Comparison of ENCODE assay signal across 11 mouse cellular contexts in the genomic region with DNA sequence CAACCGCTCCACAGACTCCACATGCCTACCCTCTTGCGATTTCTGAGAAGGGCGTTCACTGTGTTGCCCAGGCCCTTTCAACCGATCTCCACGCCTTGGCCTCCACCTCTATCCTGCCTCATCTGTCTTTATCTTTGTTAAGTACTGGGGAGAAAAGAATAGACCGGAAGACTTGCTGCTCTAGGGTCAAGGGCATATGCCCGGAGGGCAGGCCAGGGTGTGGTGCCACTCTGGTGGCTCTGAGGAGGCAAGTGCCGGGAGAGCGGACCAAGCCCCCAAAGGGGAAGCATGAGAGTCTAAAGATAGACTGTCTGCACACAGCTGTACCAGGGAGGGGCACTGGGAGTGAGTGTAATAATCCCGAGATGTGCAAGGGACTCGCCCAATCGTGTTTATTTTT. TPM values are rescaled to one million over a fixed set of nuclear protein-coding genes. Genes with fewer than 3 reads are reported as not detected.
A peak's percentile ranks its signal among the peaks of the same experiment; 100 is the strongest.
DNase-seq lines count a peak whose midpoint lies in the region; ATAC-seq and TF ChIP-seq lines count a peak whose summit lies in the region.
"Had no signal": no experiment of that assay in that cellular context is flagged by ENCODE, and none has a peak within 500 bp of the region (broad histone marks: within the 10 kb centered on the region; RNA-seq: fewer than 3 reads in every experiment).

No protein-coding gene starts in this region.

- H3K27me3 ChIP-seq in intestine, embryonic 15.5 days (replicated peaks): no peaks in the 10 kb centered on the region
- no peaks in the 10 kb centered on the region for H3K27me3 ChIP-seq in intestine, postnatal 0 days (replicated peaks; ENCODE audit: control insufficient read depth, insufficient read depth, low read length)
- no peaks in the 10 kb centered on the region for H3K27me3 ChIP-seq in limb, embryonic 10.5 days (ENCODE audit: low read depth, poor library complexity, severe bottlenecking)
- H3K27me3 ChIP-seq: embryonic facial prominence, embryonic 15.5 days had no signal

- no peak overlapping the region for H3K4me2 ChIP-seq in intestine, embryonic 15.5 days (replicated peaks)
- no peak overlapping the region for H3K4me2 ChIP-seq in intestine, postnatal 0 days (replicated peaks; ENCODE audit: low read depth)
- H3K4me2 ChIP-seq: embryonic facial prominence, embryonic 15.5 days had no signal

- H3K36me3 ChIP-seq in intestine, embryonic 15.5 days: no peaks in the 10 kb centered on the region
- no peaks in the 10 kb centered on the region for H3K36me3 ChIP-seq in intestine, postnatal 0 days (ENCODE audit: control insufficient read depth, insufficient read depth)
- H3K36me3 ChIP-seq in limb, embryonic 10.5 days: no peaks in the 10 kb centered on the region
- H3K36me3 ChIP-seq: embryonic facial prominence, embryonic 15.5 days had no signal

- 0 out of 2 replicates have a peak, but pooled peaks cover 12% of the 10 kb centered on the region for H3K4me1 ChIP-seq in intestine, embryonic 15.5 days (replicated peaks)
- 0 out of 2 replicates have a peak, but pooled peaks cover 5% of the 10 kb centered on the region for H3K4me1 ChIP-seq in intestine, postnatal 0 days (replicated peaks; ENCODE audit: control insufficient read depth, insufficient read depth, low read length)
- H3K4me1 ChIP-seq in limb, embryonic 10.5 days: peaks cover 43% of the 10 kb centered on the region

- H3K9ac ChIP-seq in intestine, embryonic 15.5 days: no peak overlapping the region
- H3K9ac ChIP-seq in intestine, postnatal 0 days (ENCODE audit: low read depth, low read length): no peak overlapping the region
- H3K9ac ChIP-seq: embryonic facial prominence, embryonic 15.5 days had no signal

- peak; percentile 100 for DNase-seq in ES-CJ7 (ENCODE audit: low read depth, low spot score)
- peak; percentile 64 to 72 for DNase-seq in heart, adult 18-20 months
- no peak for DNase-seq in limb, embryonic 10.5 days (ENCODE audit: low spot score)
- DNase-seq in layer of hippocampus, adult 9-10 months (ENCODE audit: low spot score): no peak
- DNase-seq in thymus, postnatal 4 days: no peak
- DNase-seq: cerebellum, adult 8-10 months; right cerebral cortex, postnatal 4 days had no signal

- TF ChIP-seq CTCF in intestine, postnatal 0 days (IDR thresholded peaks at IDR 0.05; ENCODE audit: low read depth): no peak

- no peak overlapping the region for H3K4me3 ChIP-seq in intestine, embryonic 15.5 days (replicated peaks)
- no peak overlapping the region for H3K4me3 ChIP-seq in intestine, postnatal 0 days (ENCODE audit: low read depth, low read length)
- no peak overlapping the region for H3K4me3 ChIP-seq in limb, embryonic 10.5 days
- H3K4me3 ChIP-seq: embryonic facial prominence, embryonic 15.5 days had no signal

- peak; percentile 13; the same call in 1 of the 2 replicates for ATAC-seq in intestine, embryonic 15.5 days
- no peak for ATAC-seq in intestine, postnatal 0 days
- no peak for ATAC-seq in monocyte, adult 5-6 weeks (replicated peaks; ENCODE audit: insufficient number of reproducible peaks, low FRiP score, low TSS enrichment, poor library complexity, severe bottlenecking)

- WGBS in intestine, embryonic 15.5 days: 51% methylated on average over 12 of the region's 12 CpGs
- WGBS in intestine, postnatal 0 days: 47% methylated on average over 12 of the region's 12 CpGs
- WGBS in limb, embryonic 10.5 days: 72% methylated on average over 12 of the region's 12 CpGs

- H3K9me3 ChIP-seq in intestine, embryonic 15.5 days: no peaks in the 10 kb centered on the region
- no peaks in the 10 kb centered on the region for H3K9me3 ChIP-seq in intestine, postnatal 0 days (ENCODE audit: control insufficient read depth)
- no peaks in the 10 kb centered on the region for H3K9me3 ChIP-seq in limb, embryonic 10.5 days (replicated peaks)
- H3K9me3 ChIP-seq: embryonic facial prominence, embryonic 15.5 days had no signal

- H3K27ac ChIP-seq in intestine, embryonic 15.5 days: no peak overlapping the region
- no peak overlapping the region for H3K27ac ChIP-seq in intestine, postnatal 0 days (ENCODE audit: low read depth, low read length)
- H3K27ac ChIP-seq in limb, embryonic 10.5 days: peak overlapping the region; percentile 84
- H3K27ac ChIP-seq: embryonic facial prominence, embryonic 15.5 days had no signal

RNA-seq across cellular contexts. Expression of a gene that starts 40.7 kb away (rescaled TPM):
- 60.0 and 69.2 TPM in 2 replicates for polyA plus RNA-seq in intestine, embryonic 15.5 days (2015; fragmentation: Nextera tagmentation; extraction: Ambion mirVana)
- 37.8 and 40.9 TPM in 2 replicates for polyA plus RNA-seq in intestine, postnatal 0 days (2015; fragmentation: Nextera tagmentation; extraction: Ambion mirVana)
- total RNA-seq in heart, adult 18-20 months (2021): 10 to 100 TPM; 13.4 to 15.2 TPM
- polyA plus RNA-seq in limb, embryonic 10.5 days (2016; fragmentation: Nextera tagmentation; extraction: Ambion mirVana): 61.2 and 74.4 TPM in 2 replicates
- total RNA-seq in monocyte, adult 5-6 weeks (2017): 29.9 to 73.9 TPM (median 51.6 TPM) in 3 replicates

Comparison
In these comparisons a context has a peak if more than half of its experiments do, and no peak if none do; other contexts are left out.
1. DNase-seq: peak in ES-CJ7 (single experiment) and heart, adult 18-20 months (2 of 2); none in limb, embryonic 10.5 days (single experiment), layer of hippocampus, adult 9-10 months (single experiment) and thymus, postnatal 4 days (single experiment).